Mouse (Mus musculus): Measurements from ENCODE around the gene Gm28041. TPM values are rescaled to one million over a fixed set of nuclear protein-coding genes. Genes with fewer than 3 reads are reported as not detected.

The Gm28041 gene
- polyA plus RNA-seq, 1 experiment: not detected

DNA sequence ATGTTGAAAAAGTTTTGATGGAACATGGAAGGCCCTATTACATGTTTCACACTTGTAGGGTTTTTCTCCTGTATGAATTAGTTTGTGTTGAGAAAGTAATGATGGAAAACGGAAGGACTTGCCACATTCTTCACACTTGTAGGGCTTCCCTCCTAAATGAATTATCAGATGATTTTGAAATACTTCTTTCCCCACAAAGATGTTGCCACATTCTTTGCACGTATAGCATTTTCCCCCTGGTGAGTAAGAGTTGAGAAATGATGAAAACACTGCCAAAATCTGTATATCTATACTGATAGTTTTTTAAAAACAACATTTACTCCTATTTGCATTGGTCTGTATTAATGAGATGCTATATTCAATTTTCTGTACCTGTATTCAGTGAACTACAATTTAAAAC, 32.1 kb downstream of the Gm28041 start:
- H3K36me3 ChIP-seq (ENCODE audit: control insufficient read depth, insufficient read depth, low read length, poor library complexity, severe bottlenecking): no peaks in the 10 kb centered on the region; the same call in 1 of the 2 replicates
- no peaks in the 10 kb centered on the region for H3K9me3 ChIP-seq (replicated peaks; ENCODE audit: control insufficient read depth, insufficient read depth, low read length, poor library complexity, severe bottlenecking)
- H3K9ac ChIP-seq (ENCODE audit: low read depth, poor library complexity, severe bottlenecking): no peak overlapping the region
- H3K27me3 ChIP-seq (ENCODE audit: control insufficient read depth, insufficient read depth, low read length, poor library complexity, severe bottlenecking): no peaks in the 10 kb centered on the region
- H3K4me1 ChIP-seq (ENCODE audit: control insufficient read depth, insufficient read depth, low read length): no peaks in the 10 kb centered on the region
- TF ChIP-seq POLR2A (IDR thresholded peaks at IDR 0.05; ENCODE audit: insufficient read depth, low read length): no peak
- no peak for TF ChIP-seq CTCF (IDR thresholded peaks at IDR 0.05; ENCODE audit: low read depth, low read length)
- no peak for TF ChIP-seq EP300 (IDR thresholded peaks at IDR 0.05; ENCODE audit: insufficient read depth, low read depth, low read length)
- H3K27ac ChIP-seq (ENCODE audit: insufficient read depth, low read length): no peak overlapping the region
- no peak overlapping the region for H3K4me3 ChIP-seq (ENCODE audit: low read depth, low read length)

DNA sequence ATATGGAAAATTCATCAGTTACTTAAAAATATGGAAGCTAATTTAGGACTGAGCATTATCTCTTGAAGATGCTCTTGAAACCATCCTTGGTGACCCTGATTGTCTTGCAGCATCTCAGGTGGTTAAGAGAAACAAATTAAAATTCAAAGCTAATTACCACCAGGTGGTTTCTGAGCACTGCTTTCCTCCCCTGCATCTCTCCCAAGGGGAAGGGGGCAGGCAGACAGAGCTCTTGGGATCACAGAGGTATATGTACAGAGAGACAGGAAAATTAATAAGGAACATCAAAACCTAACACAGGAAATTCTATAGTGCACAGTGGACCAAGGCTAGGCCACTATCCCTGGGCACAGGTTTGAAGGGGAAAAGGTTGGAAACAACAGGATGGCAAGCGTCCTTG, 42.7 kb downstream of the Gm28041 start:
- TF ChIP-seq POLR2A (IDR thresholded peaks at IDR 0.05; ENCODE audit: insufficient read depth, low read length) (no peak), EP300 (IDR thresholded peaks at IDR 0.05; ENCODE audit: insufficient read depth, low read depth, low read length) (no peak), CTCF (IDR thresholded peaks at IDR 0.05; ENCODE audit: low read depth, low read length) (no peak)
- Histone ChIP-seq H3K9me3 (replicated peaks; ENCODE audit: control insufficient read depth, insufficient read depth, low read length, poor library complexity, severe bottlenecking) (no peaks in the 10 kb centered on the region), H3K36me3 (ENCODE audit: control insufficient read depth, insufficient read depth, low read length, poor library complexity, severe bottlenecking) (no peaks in the 10 kb centered on the region), H3K4me1 (ENCODE audit: control insufficient read depth, insufficient read depth, low read length) (no peaks in the 10 kb centered on the region), H3K4me3 (ENCODE audit: low read depth, low read length) (no peak overlapping the region), H3K27me3 (ENCODE audit: control insufficient read depth, insufficient read depth, low read length, poor library complexity, severe bottlenecking) (no peaks in the 10 kb centered on the region), H3K27ac (ENCODE audit: insufficient read depth, low read length) (no peak overlapping the region), H3K9ac (ENCODE audit: low read depth, poor library complexity, severe bottlenecking) (0 out of 2 replicates have a peak overlapping the region, but pooled peaks have one; percentile 4)

DNA sequence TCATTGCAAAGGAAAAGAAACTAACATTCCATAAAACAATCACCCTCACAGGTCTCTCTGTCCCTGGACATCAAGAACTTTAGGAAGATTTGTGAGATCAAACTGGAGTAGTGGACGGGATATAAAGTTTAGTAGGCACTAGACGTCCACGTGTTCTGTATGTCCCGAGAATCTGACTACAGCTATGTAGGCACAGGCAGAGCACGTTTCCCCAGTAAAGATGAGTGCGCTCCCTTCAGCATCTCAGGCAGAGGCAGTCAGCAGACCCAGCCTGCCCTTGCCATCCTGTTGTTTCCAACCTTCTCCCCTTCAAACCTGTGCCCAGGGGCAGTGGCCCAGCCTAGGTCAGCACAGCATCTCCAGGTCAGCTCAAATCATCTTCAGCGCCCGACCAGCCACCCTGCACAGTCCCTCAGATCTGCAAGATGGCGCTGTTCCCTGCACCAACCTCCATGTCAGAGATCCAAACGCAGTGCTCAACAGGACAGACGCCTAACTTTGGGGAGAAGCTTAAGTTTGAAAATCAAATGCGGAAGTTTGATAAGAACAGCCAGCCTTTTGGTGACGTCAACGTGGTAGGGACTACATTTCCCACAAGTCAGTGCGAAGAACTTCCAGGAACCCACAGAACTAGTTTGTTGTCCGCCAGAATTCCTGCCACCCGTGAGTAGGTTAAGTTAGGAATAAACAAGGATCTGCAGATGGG, 43.4 kb downstream of the Gm28041 start, which contains the start of gene Zfp595:
Zfp595 (minus strand) TSS at position 552 of the 706 bp plus-strand sequence.
- Histone ChIP-seq H3K9me3 (replicated peaks; ENCODE audit: control insufficient read depth, insufficient read depth, low read length, poor library complexity, severe bottlenecking) (no peaks in the 10 kb centered on the region), H3K36me3 (ENCODE audit: control insufficient read depth, insufficient read depth, low read length, poor library complexity, severe bottlenecking) (no peaks in the 10 kb centered on the region), H3K27me3 (ENCODE audit: control insufficient read depth, insufficient read depth, low read length, poor library complexity, severe bottlenecking) (no peaks in the 10 kb centered on the region), H3K9ac (ENCODE audit: low read depth, poor library complexity, severe bottlenecking) (0 out of 2 replicates have a peak within 1 kb of the TSS, but pooled peaks have one; percentile 4), H3K4me1 (ENCODE audit: control insufficient read depth, insufficient read depth, low read length) (no peaks in the 10 kb centered on the region), H3K27ac (ENCODE audit: insufficient read depth, low read length) (no peak within 1 kb of the TSS), H3K4me3 (ENCODE audit: low read depth, low read length) (peak within 1 kb of the TSS; percentile 69)
- TF ChIP-seq POLR2A (IDR thresholded peaks at IDR 0.05; ENCODE audit: insufficient read depth, low read length) (no peak), EP300 (IDR thresholded peaks at IDR 0.05; ENCODE audit: insufficient read depth, low read depth, low read length) (no peak), CTCF (IDR thresholded peaks at IDR 0.05; ENCODE audit: low read depth, low read length) (peak; percentile 75)

DNA sequence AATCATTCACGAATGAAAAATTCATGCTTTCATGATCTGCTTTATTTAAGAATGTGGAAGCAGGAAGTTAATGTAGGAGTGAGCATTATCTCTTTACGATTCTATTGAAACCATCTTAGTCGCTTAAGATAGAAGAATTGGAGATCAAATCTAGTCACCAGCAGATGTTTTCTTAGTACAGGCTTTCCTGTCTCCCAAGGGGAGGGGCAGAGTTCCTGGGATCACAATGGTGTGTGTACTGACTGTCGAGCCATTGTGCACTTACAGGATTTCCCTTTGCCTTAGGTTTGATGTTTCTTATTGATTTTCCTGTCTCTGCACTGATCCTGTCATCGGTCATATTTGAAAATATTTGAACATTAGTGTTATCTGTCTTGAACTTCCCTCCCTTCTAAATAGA, 68.8 kb downstream of the Gm28041 start:
- no peak overlapping the region for H3K4me3 ChIP-seq (ENCODE audit: low read depth, low read length)
- TF ChIP-seq POLR2A (IDR thresholded peaks at IDR 0.05; ENCODE audit: insufficient read depth, low read length) (no peak), CTCF (IDR thresholded peaks at IDR 0.05; ENCODE audit: low read depth, low read length) (no peak), EP300 (IDR thresholded peaks at IDR 0.05; ENCODE audit: insufficient read depth, low read depth, low read length) (no peak)
- H3K27me3 ChIP-seq (ENCODE audit: control insufficient read depth, insufficient read depth, low read length, poor library complexity, severe bottlenecking): no peaks in the 10 kb centered on the region
- H3K36me3 ChIP-seq (ENCODE audit: control insufficient read depth, insufficient read depth, low read length, poor library complexity, severe bottlenecking): no peaks in the 10 kb centered on the region
- H3K9me3 ChIP-seq (replicated peaks; ENCODE audit: control insufficient read depth, insufficient read depth, low read length, poor library complexity, severe bottlenecking): no peaks in the 10 kb centered on the region
- H3K4me1 ChIP-seq (ENCODE audit: control insufficient read depth, insufficient read depth, low read length): no peaks in the 10 kb centered on the region
- H3K27ac ChIP-seq (ENCODE audit: insufficient read depth, low read length): no peak overlapping the region
- no peak overlapping the region for H3K9ac ChIP-seq (ENCODE audit: low read depth, poor library complexity, severe bottlenecking)

DNA sequence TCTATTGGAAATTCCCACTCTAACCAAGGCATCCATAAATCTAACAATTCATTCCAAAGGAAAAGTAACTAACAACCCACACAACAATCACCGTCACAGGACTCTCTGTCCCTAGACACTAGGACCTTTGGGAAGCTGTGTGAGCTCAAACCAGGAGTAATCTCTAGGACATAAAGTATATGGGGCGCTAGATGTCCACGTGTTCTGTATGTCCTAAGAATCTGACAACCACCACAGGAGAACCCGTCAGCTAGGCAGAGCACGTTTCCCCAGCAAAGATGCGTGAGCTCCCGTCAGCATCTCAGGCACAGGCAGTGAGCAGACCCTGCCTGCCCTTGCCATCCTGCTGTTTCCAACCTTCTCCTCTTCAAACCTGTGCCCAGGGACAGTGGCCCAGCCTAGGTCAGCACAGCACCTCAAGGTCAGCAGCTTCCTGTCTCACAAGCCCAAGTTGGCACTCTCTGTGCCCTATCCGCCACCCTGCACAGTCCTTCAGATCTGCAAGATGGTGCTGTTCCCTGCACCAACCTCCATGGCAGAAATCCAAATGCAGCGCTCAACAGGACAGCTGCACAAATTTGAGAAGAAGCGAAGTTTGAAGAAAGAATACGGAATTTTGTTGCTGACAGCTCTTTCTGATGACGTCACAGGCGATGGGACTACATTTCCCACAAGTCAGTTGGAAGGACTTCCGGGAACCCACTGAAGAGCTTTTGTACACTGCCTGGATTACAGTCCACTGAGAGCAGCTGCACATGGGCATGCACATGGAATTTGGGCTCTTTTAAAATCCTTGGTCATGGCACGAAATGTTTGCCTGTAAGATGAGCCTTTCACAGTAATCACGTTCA, 69.5 kb downstream of the Gm28041 start, which contains the start of gene Zfp457:
Zfp457 (minus strand) TSS at position 664 of the 851 bp plus-strand sequence.
- TF ChIP-seq EP300 (IDR thresholded peaks at IDR 0.05; ENCODE audit: insufficient read depth, low read depth, low read length): no peak
- no peak for TF ChIP-seq CTCF (IDR thresholded peaks at IDR 0.05; ENCODE audit: low read depth, low read length)
- no peak for TF ChIP-seq POLR2A (IDR thresholded peaks at IDR 0.05; ENCODE audit: insufficient read depth, low read length)
- Histone ChIP-seq H3K4me1 (ENCODE audit: control insufficient read depth, insufficient read depth, low read length) (no peaks in the 10 kb centered on the region), H3K27ac (ENCODE audit: insufficient read depth, low read length) (no peak within 1 kb of the TSS), H3K9me3 (replicated peaks; ENCODE audit: control insufficient read depth, insufficient read depth, low read length, poor library complexity, severe bottlenecking) (no peaks in the 10 kb centered on the region), H3K27me3 (ENCODE audit: control insufficient read depth, insufficient read depth, low read length, poor library complexity, severe bottlenecking) (no peaks in the 10 kb centered on the region), H3K36me3 (ENCODE audit: control insufficient read depth, insufficient read depth, low read length, poor library complexity, severe bottlenecking) (no peaks in the 10 kb centered on the region), H3K9ac (ENCODE audit: low read depth, poor library complexity, severe bottlenecking) (no peak within 1 kb of the TSS), H3K4me3 (ENCODE audit: low read depth, low read length) (peak within 1 kb of the TSS; percentile 71)

Other genes with a start within 250 kb of the Gm28041 start
- gene Rsl1, start 202.6 kb downstream of the Gm28041 start, polyA plus RNA-seq (2011; ENCODE audit: insufficient read depth, insufficient read length, low read depth, missing spikeins): 7.3 and 8.5 TPM in 2 replicates
- 1.9 and 2.1 TPM in 2 replicates for gene Zfp455, start 181.2 kb downstream of the Gm28041 start, polyA plus RNA-seq (2011; ENCODE audit: insufficient read depth, insufficient read length, low read depth, missing spikeins)
- 3.2 and 4.2 TPM in 2 replicates for gene Zfp458, start 97.3 kb downstream of the Gm28041 start, polyA plus RNA-seq (2011; ENCODE audit: insufficient read depth, insufficient read length, low read depth, missing spikeins)
- gene Zfp457, start 69.2 kb downstream of the Gm28041 start, polyA plus RNA-seq (2011; ENCODE audit: insufficient read depth, insufficient read length, low read depth, missing spikeins): 0.72 TPM in 1 of 2 replicates, not detected in the other
- gene Zfp595, start 43.2 kb downstream of the Gm28041 start, polyA plus RNA-seq (2011; ENCODE audit: insufficient read depth, insufficient read length, low read depth, missing spikeins): 6.6 and 7.5 TPM in 2 replicates
- 2.5 and 4.6 TPM in 2 replicates for gene Gm28044, start 15.2 kb downstream of the Gm28041 start, polyA plus RNA-seq (2011; ENCODE audit: insufficient read depth, insufficient read length, low read depth, missing spikeins)
- gene Zfp953, start 15.1 kb downstream of the Gm28041 start, polyA plus RNA-seq (2011; ENCODE audit: insufficient read depth, insufficient read length, low read depth, missing spikeins): 3.8 and 4.5 TPM in 2 replicates
- 3.7 and 4.0 TPM in 2 replicates for gene Zfp456, start 77 bp upstream of the Gm28041 start, polyA plus RNA-seq (2011; ENCODE audit: insufficient read depth, insufficient read length, low read depth, missing spikeins)
- gene Zfp429, start 24.1 kb upstream of the Gm28041 start, polyA plus RNA-seq (2011; ENCODE audit: insufficient read depth, insufficient read length, low read depth, missing spikeins): 10.5 and 10.9 TPM in 2 replicates
- 24.0 and 25.7 TPM in 2 replicates for gene Zfp459, start 45.7 kb upstream of the Gm28041 start, polyA plus RNA-seq (2011; ENCODE audit: insufficient read depth, insufficient read length, low read depth, missing spikeins)
- gene Zfp874a, start 75.9 kb upstream of the Gm28041 start, polyA plus RNA-seq (2011; ENCODE audit: insufficient read depth, insufficient read length, low read depth, missing spikeins): 26.9 and 28.9 TPM in 2 replicates
- gene Zfp874b, start 108.5 kb upstream of the Gm28041 start, polyA plus RNA-seq (2011; ENCODE audit: insufficient read depth, insufficient read length, low read depth, missing spikeins): 10.1 and 19.3 TPM in 2 replicates
- 10.3 and 10.7 TPM in 2 replicates for gene Zfp58, start 124.8 kb upstream of the Gm28041 start, polyA plus RNA-seq (2011; ENCODE audit: insufficient read depth, insufficient read length, low read depth, missing spikeins)
- gene Gm26965, start 150.4 kb upstream of the Gm28041 start, polyA plus RNA-seq (2011; ENCODE audit: insufficient read depth, insufficient read length, low read depth, missing spikeins): not detected in 2 replicates
- 15.0 and 15.5 TPM in 2 replicates for gene Zfp87, start 150.4 kb upstream of the Gm28041 start, polyA plus RNA-seq (2011; ENCODE audit: insufficient read depth, insufficient read length, low read depth, missing spikeins)
- gene Zfp748, start 178.1 kb upstream of the Gm28041 start, polyA plus RNA-seq (2011; ENCODE audit: insufficient read depth, insufficient read length, low read depth, missing spikeins): 9.3 and 9.9 TPM in 2 replicates
- 10.6 and 11.9 TPM in 2 replicates for gene Zfp729b, start 234.0 kb upstream of the Gm28041 start, polyA plus RNA-seq (2011; ENCODE audit: insufficient read depth, insufficient read length, low read depth, missing spikeins)